Mouse (Mus musculus): ENCODE measurements at regions not wholly inside any gene's neighbourhood (a gene's known extent, or its start where the extent isn't known, plus 50 kb on each side); places are given as distances from the start of the nearest gene placed in this dataset.

DNA sequence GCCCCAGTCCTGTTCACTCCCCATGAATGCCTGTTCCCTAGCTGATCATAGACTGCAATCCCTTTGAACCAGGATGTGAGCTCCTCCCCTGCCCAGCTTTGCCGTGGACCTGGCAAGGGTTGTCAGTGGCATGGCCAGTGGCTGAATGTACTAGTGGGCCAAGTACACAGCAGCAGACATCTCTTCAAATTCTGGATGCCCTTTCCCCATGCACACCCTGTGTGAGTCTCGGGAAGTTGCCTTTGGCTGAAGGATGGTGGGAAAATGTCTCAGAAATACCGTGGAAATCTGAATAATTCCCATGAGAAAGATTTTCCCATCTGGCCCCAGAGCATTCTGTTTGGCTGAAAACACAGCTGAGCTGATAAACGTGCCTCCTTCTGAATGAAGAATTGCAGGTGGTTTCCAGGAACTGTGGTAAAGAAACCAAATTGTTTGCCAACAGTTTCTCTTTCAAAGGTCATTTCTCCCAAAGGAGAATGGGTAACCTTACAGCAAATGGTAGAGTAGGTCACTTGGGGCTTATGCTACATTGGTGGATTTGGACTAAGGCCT is 476.2 kb downstream of the Glrx3 start:
- no peak for TF ChIP-seq TAL1 (IDR thresholded peaks at IDR 0.05; ENCODE audit: low read length)
- TF ChIP-seq GATA1 (IDR thresholded peaks at IDR 0.05; ENCODE audit: low read length) = no peak
